Mouse (Mus musculus) MN1 (cell line): ENCODE measurements around the gene Ttll10.

Experiments used
- DNase-seq: peaks from one replicate; pipeline ENCODE4 v3.0.0-alpha.2; 2016; ENCODE audit warnings: low spot score

Gene Ttll10

DNA sequence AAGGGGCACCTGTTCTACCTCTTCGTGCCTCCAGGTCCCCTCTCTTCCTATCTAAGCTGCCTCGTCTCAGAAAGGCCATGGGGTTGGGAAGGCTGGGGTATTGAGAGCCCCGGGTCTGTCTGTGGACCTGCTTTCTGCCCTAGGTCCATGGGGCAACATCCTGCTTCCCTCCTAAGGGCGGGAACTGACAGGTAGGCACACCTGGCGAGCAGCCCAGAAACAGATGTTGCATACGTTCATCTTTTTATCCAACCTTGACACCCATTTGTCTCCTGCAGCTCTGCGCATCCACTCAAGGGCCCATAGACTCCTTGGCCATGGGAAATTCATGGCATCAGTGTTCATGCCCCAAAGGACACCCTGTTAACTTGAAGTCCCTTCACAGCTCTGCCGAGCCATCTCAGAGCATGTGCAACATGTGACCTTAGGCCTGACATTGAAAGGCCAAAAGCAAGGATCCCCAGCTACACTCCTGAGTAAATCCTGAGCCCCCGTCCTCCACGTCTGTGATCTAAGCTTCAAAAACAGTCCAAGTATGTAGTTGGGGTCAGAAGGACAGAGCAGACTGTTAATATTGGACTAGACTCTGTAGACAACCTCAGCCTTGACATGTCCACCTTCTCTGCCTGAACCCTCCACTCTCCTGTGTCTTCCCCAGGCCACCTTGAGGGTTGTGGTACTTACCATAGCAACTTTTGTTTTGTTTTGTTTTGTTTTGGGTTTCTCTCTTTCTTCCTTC is 6.1 kb upstream of the Ttll10 start:
- no peak for DNase-seq

DNA sequence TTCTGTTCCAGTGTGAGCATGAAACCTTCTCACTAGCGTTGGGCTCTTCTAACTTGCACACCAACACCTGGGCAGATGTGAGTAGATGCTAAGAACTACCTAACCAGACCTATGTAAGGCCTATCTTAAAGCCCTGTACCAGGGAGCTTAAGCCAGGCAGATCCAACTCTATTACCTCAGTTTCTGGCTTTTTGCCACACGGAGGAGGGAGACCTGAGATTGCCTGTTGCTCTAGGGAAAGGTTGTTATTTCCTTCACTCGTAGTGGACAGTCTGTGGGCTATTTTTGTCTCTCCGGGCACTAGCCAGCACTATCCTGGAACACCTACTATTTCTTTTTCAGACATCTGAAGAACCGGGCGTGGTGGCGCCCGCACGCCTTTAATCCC is 5.3 kb upstream of the Ttll10 start:
- DNase-seq: no peak

DNA sequence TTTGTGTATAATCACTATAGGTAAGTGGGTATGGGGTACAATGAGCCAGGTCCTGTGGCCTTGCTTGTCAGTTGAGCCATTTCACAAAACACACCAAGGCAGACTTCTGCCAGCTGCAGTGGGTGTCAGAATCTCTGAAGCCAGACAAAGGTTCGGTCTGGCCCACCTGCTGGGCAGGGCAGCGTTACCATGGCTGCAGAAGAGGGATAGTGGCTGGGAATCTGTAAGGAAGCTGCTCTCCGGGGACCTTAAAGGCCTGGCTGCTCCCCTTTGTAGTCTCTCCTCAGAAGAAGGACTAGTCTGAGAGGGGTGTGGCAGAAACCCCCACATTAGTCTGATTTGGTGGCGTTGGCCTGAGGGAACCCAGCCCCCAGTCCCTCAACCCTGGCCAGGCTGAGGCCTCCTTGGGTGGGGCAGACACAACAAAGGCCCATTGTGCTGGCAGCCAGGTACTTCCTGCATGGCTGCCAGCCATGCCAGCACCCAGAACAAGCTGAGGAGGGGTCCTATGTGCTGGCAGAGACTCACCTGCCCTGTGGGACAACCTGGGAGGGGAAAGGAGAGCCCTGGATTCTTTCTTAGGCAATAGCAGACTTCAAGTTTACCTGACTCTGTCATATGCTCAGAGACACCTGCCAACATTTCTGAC is 4.8 kb upstream of the Ttll10 start:
- no peak for DNase-seq

DNA sequence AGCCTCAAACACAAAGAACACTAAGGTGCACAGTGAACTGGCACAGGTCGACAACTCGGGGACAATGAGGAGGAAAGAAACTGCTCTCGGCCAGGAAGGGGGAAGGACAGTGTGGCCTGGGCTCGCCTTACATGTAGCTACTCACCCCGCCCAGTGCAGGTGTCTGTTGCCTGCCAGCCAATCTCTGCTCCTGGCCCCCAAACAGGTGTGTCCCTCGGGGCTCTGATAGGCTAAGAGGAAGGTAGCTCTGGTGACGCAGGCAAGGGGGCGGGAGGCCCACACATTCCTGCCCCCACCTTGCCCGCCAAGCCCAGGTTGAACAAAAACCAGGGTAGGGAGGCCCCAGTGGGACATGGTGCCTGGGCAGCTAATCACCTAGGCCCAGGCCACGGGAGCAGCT is 499 bp upstream of the Ttll10 start:
- no peak for DNase-seq

- no peak for DNase-seq
Measured at GRCm38 (mm10) chr4:156058826-156059225, 388 bp downstream of the Ttll10 start.

GRCm38 (mm10) chr4:156057702-156058101 is 1.5 kb downstream of the Ttll10 start:
- no peak for DNase-seq

DNA sequence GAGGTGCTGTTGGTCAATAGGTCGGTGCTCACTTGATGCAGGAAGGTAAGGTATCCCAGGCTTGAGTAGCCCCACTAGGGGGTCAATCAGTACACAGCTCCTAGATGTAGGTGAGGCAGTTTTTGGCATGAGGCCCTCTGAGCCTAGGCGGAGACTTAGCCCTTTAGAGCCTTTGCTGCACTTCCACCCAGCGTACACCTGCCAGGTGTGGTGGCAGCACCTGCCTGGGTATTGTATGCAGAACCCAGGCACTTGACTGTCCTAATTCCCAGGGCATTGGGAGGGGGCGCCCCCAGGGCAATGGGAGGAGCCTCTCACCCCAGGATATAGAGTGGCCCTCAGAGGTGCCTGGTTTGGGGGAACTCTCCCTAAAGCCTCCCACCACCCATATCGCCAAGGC is 4.0 kb downstream of the Ttll10 start:
- DNase-seq: no peak

GRCm38 (mm10) chr4:156054606-156055005 is 4.6 kb downstream of the Ttll10 start:
- DNase-seq: no peak

- no peak for DNase-seq
Measured at GRCm38 (mm10) chr4:156054130-156054529, 5.1 kb downstream of the Ttll10 start.

DNA sequence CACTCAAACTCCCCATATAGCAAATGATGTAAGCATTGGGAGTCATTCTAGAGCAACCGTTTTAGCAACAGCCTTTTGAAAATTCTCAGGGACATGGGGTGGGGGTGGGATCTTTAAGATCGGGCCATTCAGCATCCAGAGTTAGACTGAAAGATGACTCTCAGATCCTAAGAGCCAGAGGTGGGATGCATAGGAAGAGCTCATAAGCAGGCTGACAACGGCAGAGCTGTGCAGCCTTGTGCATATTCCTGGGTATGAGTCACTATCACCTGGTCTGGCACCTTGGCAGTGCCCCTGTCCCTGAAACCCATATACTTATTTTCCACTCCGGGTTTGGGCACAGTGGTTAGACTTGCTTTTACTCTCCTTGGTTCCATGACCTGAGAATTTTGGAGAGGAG is 6.1 kb downstream of the Ttll10 start:
- DNase-seq: no peak

DNA sequence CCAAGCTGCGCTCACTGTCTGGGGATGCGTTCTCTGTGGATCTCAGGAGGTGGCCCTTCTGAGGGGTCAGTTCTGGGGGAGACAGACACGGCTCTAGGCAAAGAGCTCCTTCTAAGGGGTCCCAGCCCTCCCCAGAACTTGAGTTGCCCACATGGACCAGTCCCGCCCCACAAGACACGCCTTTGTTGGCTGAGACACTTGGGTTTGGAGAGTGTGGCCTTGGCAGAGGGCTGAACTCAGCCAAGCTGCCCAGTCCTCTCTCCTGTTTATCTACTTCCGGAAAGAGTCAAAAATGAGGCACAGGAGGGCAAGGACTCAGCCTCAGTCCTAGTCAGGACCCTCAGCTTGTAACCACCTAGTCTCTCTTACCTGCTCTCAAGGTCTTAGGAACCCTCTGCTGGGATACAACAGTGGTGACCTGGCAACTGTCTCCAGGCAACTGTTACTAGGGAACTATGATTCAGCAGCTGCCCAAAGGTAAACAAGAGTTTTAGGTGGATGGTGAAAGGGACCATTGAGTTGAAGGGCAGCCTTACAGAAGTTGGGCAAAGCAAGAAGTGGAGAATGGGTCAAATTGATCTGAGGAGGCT is 8.7 kb downstream of the Ttll10 start:
- no peak for DNase-seq

GRCm38 (mm10) chr4:156049779-156050178 is 9.4 kb downstream of the Ttll10 start:
- DNase-seq: no peak

DNA sequence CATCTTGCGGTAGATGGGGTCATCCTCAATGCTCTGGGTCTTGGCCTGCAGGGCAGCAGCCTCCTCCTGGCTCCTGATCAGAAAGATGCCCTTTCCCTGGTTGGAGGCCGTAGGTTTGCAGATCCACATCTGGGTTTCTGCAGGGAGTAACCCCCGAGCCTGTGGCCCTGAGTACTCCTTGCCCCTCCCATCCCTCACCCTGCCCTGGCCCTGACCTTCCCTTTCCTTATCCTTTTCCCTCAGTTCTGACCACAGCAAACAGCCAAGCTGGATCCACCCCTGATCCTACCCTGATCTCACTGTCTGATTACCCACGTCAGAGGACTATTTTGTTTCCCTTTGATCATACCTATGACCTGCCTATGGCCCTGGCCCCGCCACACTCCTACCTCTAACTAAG is 14.5 kb downstream of the Ttll10 start:
- DNase-seq: no peak

GRCm38 (mm10) chr4:156034901-156035300 is 24.3 kb downstream of the Ttll10 start:
- DNase-seq: no peak

DNA sequence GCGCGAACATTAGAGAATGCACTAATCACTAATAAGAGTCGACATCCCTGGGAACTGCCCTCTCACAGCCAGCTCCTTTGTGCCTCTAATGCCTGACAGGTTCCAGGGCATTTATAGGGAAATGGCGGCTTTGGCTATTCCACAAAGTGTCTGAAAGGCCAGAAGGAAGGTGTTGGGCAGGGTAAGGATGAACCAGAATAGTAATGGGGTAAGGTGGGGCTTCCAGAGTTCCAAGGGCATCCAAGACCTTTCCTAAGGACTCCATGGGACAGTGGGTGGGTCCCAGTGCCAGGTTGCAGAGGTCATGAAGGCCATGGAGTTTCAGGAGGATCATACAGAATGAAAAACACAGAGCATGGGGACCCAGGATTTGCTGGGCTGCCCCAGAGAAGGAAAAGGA is 24.9 kb downstream of the Ttll10 start:
- DNase-seq: no peak

- peak; percentile 75 for DNase-seq
Measured at GRCm38 (mm10) chr4:156033476-156034119, 25.6 kb downstream of the Ttll10 start.

DNA sequence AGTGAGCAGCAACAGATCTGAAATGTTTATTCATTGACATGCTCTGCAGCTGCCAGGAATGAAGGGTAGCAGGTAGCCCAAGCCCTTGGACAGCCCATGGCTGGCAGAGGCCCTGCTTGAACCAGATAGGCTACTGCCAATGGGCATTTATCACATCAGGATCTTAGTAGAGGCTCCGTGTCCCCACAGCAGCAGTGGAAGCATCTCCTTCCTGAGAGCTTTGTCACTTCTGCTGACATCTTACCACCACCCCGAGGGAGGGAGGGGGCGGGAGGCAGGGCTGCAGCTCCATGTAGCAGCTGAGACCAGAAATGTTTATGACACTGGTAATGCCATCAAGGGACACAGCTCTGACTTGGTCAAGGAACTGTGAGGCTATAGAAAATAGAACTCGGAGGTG is 26.4 kb downstream of the Ttll10 start:
- no peak for DNase-seq

GRCm38 (mm10) chr4:156031593-156032391 is 27.4 kb downstream of the Ttll10 start:
- DNase-seq: peak; percentile 86

DNA sequence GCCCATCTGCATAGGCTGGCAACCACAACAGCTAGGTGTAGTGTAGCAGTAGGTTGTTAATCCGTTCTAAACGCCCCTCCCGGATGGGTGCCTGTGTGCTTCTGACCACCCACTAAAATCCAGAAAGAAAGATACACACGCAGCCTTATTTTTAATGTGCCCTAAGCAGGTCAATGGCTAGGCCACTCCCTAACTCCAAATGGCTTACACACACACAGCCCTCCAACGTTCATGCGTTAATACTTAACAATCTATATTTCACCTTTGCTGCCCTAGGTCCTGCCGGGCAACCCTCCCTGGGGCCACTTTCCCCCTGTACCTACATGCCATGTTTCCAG is 28.0 kb downstream of the Ttll10 start:
- DNase-seq: peak; percentile 16

DNA sequence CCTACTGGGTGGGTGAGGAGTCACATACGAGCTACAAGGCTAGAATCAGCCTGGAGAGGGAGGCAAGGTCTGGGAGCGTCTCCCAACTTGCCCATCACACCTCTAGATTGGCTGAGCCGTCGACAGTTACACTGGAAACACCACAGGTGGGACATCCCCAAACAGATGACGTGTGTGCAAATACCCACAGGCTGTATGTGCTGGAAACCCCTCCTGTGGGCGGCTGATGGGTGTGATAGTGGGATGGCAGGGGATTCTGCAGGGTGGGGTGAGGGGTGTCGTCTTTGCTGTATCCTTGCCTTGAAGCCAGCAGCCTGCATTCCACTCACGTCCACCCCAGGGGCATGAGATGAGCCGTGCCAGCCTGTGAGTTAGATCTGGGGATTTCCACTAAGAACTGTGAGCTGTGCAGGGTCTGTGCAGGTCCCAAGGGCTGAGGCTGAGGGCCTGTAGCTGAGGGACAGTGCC is 28.5 kb downstream of the Ttll10 start:
- DNase-seq: peak; percentile 21

GRCm38 (mm10) chr4:156028580-156028979 is 30.6 kb downstream of the Ttll10 start:
- no peak for DNase-seq

GRCm38 (mm10) chr4:156026013-156026412 is 33.2 kb downstream of the Ttll10 start, which contains the start of gene Tnfrsf18:
TSS of gene Tnfrsf18 (plus strand) at chr4:156026164.
- peak; percentile 41 for DNase-seq
